In the genomic region with DNA sequence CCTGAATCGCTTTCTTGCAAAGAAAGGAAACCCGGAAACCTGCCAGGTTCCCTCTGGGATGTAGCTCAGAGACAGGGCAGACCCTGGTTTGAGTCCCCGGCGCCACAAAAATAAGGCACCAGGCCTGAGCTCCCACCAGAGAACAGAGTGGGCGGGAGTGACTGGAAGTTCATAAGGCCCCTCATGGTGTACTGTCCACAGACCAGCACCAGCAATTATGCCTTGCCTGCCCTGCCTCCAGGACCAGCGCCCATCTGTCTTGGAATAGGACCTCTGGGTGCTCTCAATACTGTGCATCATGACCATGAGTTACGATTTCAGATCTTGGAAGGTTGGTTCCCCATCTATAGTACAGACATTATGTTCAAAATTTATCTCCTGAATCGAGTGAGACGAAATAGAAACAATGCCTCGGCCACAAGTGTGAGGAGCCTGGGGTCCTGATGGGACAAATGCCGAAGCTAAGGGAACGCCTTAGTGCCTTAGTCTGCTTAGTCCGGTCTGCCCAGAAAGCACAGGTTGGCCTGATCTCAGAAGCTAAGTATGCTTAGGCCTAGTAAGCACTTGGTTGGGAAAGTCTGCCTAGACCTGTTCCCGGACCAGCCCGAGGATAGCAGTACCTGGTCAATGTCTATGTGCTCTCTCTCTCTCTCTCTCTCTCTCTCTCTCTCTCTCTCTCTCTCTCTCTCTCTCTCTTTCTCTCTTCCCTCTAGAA, we compare ENCODE assay signal across 23 mouse cellular contexts. TPM values are rescaled to one million over a fixed set of nuclear protein-coding genes. Genes with fewer than 3 reads are reported as not detected.
"Had no signal": no experiment of that assay in that cellular context is flagged by ENCODE, and none has a peak within 500 bp of the region (broad histone marks: within the 10 kb centered on the region; RNA-seq: fewer than 3 reads in every experiment).

No protein-coding gene starts in this region.

- H3K36me3 ChIP-seq: limb, embryonic 12.5 days; limb, embryonic 15.5 days; midbrain, embryonic 10.5 days; neural tube, embryonic 12.5 days; neural tube, embryonic 15.5 days had no signal

- ATAC-seq: liver, postnatal 0 days; lung, postnatal 0 days had no signal

- H3K27ac ChIP-seq: limb, embryonic 12.5 days; limb, embryonic 15.5 days; liver, embryonic 14.5 days; midbrain, embryonic 10.5 days; neural tube, embryonic 12.5 days; neural tube, embryonic 15.5 days; stomach, postnatal 0 days had no signal

- H3K9me3 ChIP-seq: limb, embryonic 12.5 days; limb, embryonic 15.5 days; megakaryocyte, embryonic 14.5 days; midbrain, embryonic 10.5 days; neural tube, embryonic 12.5 days; neural tube, embryonic 15.5 days had no signal

- DNase-seq: kidney, adult 18-20 months; kidney, adult 9 months; kidney, postnatal 14 days; kidney, postnatal 4 days; left cerebral cortex, postnatal 4 days; liver, postnatal 0 days; lung, embryonic 14.5 days; midbrain, embryonic 14.5 days; right cerebral cortex, adult 18-20 months; right cerebral cortex, postnatal 14 days; right cerebral cortex, postnatal 4 days; spleen, adult 18-20 months; thymus, postnatal 25 days had no signal

- H3K4me3 ChIP-seq: limb, embryonic 12.5 days; limb, embryonic 15.5 days; midbrain, embryonic 10.5 days; neural tube, embryonic 12.5 days; neural tube, embryonic 15.5 days had no signal

- H3K4me2 ChIP-seq: limb, embryonic 12.5 days; limb, embryonic 15.5 days; liver, embryonic 11.5 days; lung, embryonic 14.5 days; neural tube, embryonic 12.5 days; neural tube, embryonic 15.5 days had no signal

- H3K9ac ChIP-seq: limb, embryonic 12.5 days; limb, embryonic 15.5 days; liver, embryonic 14.5 days; liver, postnatal 0 days; lung, embryonic 14.5 days; neural tube, embryonic 12.5 days; neural tube, embryonic 15.5 days had no signal

- H3K27me3 ChIP-seq: limb, embryonic 15.5 days had no signal

RNA-seq across cellular contexts. Expression of a gene that starts 1.4 kb away (rescaled TPM):
- polyA plus RNA-seq: liver, embryonic 11.5 days had no signal
